Comparison of ENCODE assay signal across 9 mouse cellular contexts in genomic region chr5:35563449-35563848, GRCm38 (mm10). TPM values are rescaled to one million over a fixed set of nuclear protein-coding genes. Genes with fewer than 3 reads are reported as not detected.
A peak's percentile ranks its signal among the peaks of the same experiment; 100 is the strongest.
DNase-seq lines count a peak whose midpoint lies in the region; ATAC-seq lines count a peak whose summit lies in the region.
"Had no signal": no experiment of that assay in that cellular context is flagged by ENCODE, and none has a peak within 500 bp of the region (broad histone marks: within the 10 kb centered on the region; RNA-seq: fewer than 3 reads in every experiment).

No protein-coding gene starts in this region.

- peaks cover 27% of the 10 kb centered on the region for H3K36me3 ChIP-seq in heart, embryonic 11.5 days (ENCODE audit: control insufficient read depth, insufficient read depth, low read length)
- peaks cover 90% of the 10 kb centered on the region for H3K36me3 ChIP-seq in forebrain, embryonic 12.5 days (replicated peaks)
- peaks cover 89% of the 10 kb centered on the region for H3K36me3 ChIP-seq in midbrain, embryonic 14.5 days (ENCODE audit: control insufficient read depth, insufficient read depth, low read length)
- peaks cover 49% of the 10 kb centered on the region for H3K36me3 ChIP-seq in stomach, embryonic 14.5 days (ENCODE audit: control insufficient read depth, insufficient read depth, low read length)

- DNase-seq in heart, adult 11 months, result peak; percentile 94
- peak; percentile 77 for DNase-seq in brain, adult 2 months (ENCODE audit: low read depth, low spot score)
- peak; percentile 78 to 87 for DNase-seq in left cerebral cortex, postnatal 14 days (ENCODE audit: low spot score in 2 of 2)
- DNase-seq in midbrain, embryonic 14.5 days, result peak; percentile 80

- H3K9ac ChIP-seq in heart, embryonic 11.5 days (ENCODE audit: low read depth, low read length), result no peak overlapping the region
- no peak overlapping the region for H3K9ac ChIP-seq in forebrain, embryonic 12.5 days
- H3K9ac ChIP-seq in midbrain, embryonic 14.5 days (replicated peaks; ENCODE audit: low read length), result no peak overlapping the region
- H3K9ac ChIP-seq in stomach, embryonic 14.5 days (replicated peaks; ENCODE audit: low read depth, low read length), result no peak overlapping the region
- H3K9ac ChIP-seq: limb, embryonic 15.5 days had no signal

- H3K9me3 ChIP-seq in heart, embryonic 11.5 days (replicated peaks; ENCODE audit: control insufficient read depth, low read length), result no peaks in the 10 kb centered on the region
- no peaks in the 10 kb centered on the region for H3K9me3 ChIP-seq in forebrain, embryonic 12.5 days
- no peaks in the 10 kb centered on the region for H3K9me3 ChIP-seq in midbrain, embryonic 14.5 days (ENCODE audit: control insufficient read depth, low read length)
- H3K9me3 ChIP-seq in stomach, embryonic 14.5 days (ENCODE audit: control insufficient read depth, low read depth, low read length), result no peaks in the 10 kb centered on the region
- H3K9me3 ChIP-seq: limb, embryonic 15.5 days had no signal

- no peaks in the 10 kb centered on the region for H3K27me3 ChIP-seq in heart, embryonic 11.5 days (ENCODE audit: control insufficient read depth, insufficient read depth, low read length)
- no peaks in the 10 kb centered on the region for H3K27me3 ChIP-seq in forebrain, embryonic 12.5 days
- H3K27me3 ChIP-seq in midbrain, embryonic 14.5 days (ENCODE audit: control insufficient read depth, insufficient read depth, low read length), result no peaks in the 10 kb centered on the region
- H3K27me3 ChIP-seq in stomach, embryonic 14.5 days (ENCODE audit: control insufficient read depth, insufficient read depth, low read length), result no peaks in the 10 kb centered on the region
- H3K27me3 ChIP-seq: limb, embryonic 15.5 days had no signal

- intact Hi-C loops in left cerebral cortex, postnatal 14 days (cut with DNase I), result loop anchor here (2.0 kb wide), 1 partner anchor 41 kb away; no protein-coding TSS in a partner anchor

- H3K4me2 ChIP-seq in heart, embryonic 11.5 days, result no peak overlapping the region
- no peak overlapping the region for H3K4me2 ChIP-seq in forebrain, embryonic 12.5 days
- H3K4me2 ChIP-seq in midbrain, embryonic 14.5 days (ENCODE audit: low read length), result no peak overlapping the region
- no peak overlapping the region for H3K4me2 ChIP-seq in stomach, embryonic 14.5 days (replicated peaks; ENCODE audit: low read depth, low read length)
- H3K4me2 ChIP-seq: limb, embryonic 15.5 days had no signal

- no peak overlapping the region for H3K27ac ChIP-seq in heart, embryonic 11.5 days (ENCODE audit: low read depth, low read length)
- no peak overlapping the region for H3K27ac ChIP-seq in forebrain, embryonic 12.5 days
- H3K27ac ChIP-seq in midbrain, embryonic 14.5 days (replicated peaks; ENCODE audit: low read depth, low read length), result no peak overlapping the region
- no peak overlapping the region for H3K27ac ChIP-seq in stomach, embryonic 14.5 days (ENCODE audit: low read length)
- H3K27ac ChIP-seq: limb, embryonic 15.5 days had no signal

- peaks cover 16% of the 10 kb centered on the region for H3K4me1 ChIP-seq in heart, embryonic 11.5 days (ENCODE audit: control insufficient read depth, insufficient read depth, low read length)
- H3K4me1 ChIP-seq in forebrain, embryonic 12.5 days, result no peaks in the 10 kb centered on the region
- no peaks in the 10 kb centered on the region for H3K4me1 ChIP-seq in midbrain, embryonic 14.5 days (ENCODE audit: control insufficient read depth, insufficient read depth, low read length)
- no peaks in the 10 kb centered on the region for H3K4me1 ChIP-seq in stomach, embryonic 14.5 days (ENCODE audit: control insufficient read depth, insufficient read depth, low read length)

- H3K4me3 ChIP-seq in heart, embryonic 11.5 days (ENCODE audit: low read depth, low read length), result no peak overlapping the region
- H3K4me3 ChIP-seq in forebrain, embryonic 12.5 days (replicated peaks), result no peak overlapping the region
- no peak overlapping the region for H3K4me3 ChIP-seq in midbrain, embryonic 14.5 days (replicated peaks; ENCODE audit: low read depth, low read length)
- H3K4me3 ChIP-seq in stomach, embryonic 14.5 days (ENCODE audit: low read depth, low read length), result no peak overlapping the region
- H3K4me3 ChIP-seq: limb, embryonic 15.5 days had no signal

- WGBS in heart, embryonic 11.5 days (ENCODE audit: insufficient replicate concordance), result 9% methylated on average over 1 of the region's 1 CpGs
- 0% methylated on average over 1 of the region's 1 CpGs for WGBS in forebrain, embryonic 12.5 days
- 0% methylated on average over 1 of the region's 1 CpGs for WGBS in midbrain, embryonic 14.5 days
- WGBS in stomach, embryonic 14.5 days, result 0% methylated on average over 1 of the region's 1 CpGs

- no peak for ATAC-seq in heart, embryonic 11.5 days (replicated peaks; ENCODE audit: insufficient number of reproducible peaks, low FRiP score, low TSS enrichment)
- 0 out of 2 replicates have a peak, but pooled peaks have one; percentile 44 for ATAC-seq in forebrain, embryonic 12.5 days (ENCODE audit: low FRiP score)
- peak; percentile 52 to 64; a peak in 3 of 4 replicates for ATAC-seq in hematopoietic stem cell, adult 5-6 weeks (replicated peaks in 1 of 2; ENCODE audit: insufficient read depth in 1 of 2, low FRiP score in 2 of 2, low TSS enrichment in 1 of 2, low read depth in 1 of 2, poor library complexity in 2 of 2, severe bottlenecking in 2 of 2)
- no peak for ATAC-seq in midbrain, embryonic 14.5 days (ENCODE audit: low FRiP score, low TSS enrichment)
- ATAC-seq in stomach, embryonic 14.5 days (ENCODE audit: insufficient number of reproducible peaks, insufficient read depth, low FRiP score, low read depth), result 0 out of 2 replicates have a peak, but pooled peaks have one; percentile 62

RNA-seq across cellular contexts. Expression of gene Trmt44, which starts 11.4 kb away (rescaled TPM):
- 4.6 and 4.9 TPM in 2 replicates for polyA plus RNA-seq in heart, embryonic 11.5 days (2014; fragmentation: Nextera tagmentation; extraction: Ambion mirVana)
- polyA plus RNA-seq in forebrain, embryonic 12.5 days (2016; fragmentation: Nextera tagmentation; extraction: Ambion mirVana), result 9.8 and 11.1 TPM in 2 replicates
- total RNA-seq in hematopoietic stem cell, adult 5-6 weeks (2017), result 4.4 and 14.6 TPM in 2 replicates
- 1 to 10 TPM; 6.9 to 7.4 TPM for total RNA-seq in left cerebral cortex, postnatal 14 days (2021)
- polyA plus RNA-seq in midbrain, embryonic 14.5 days (2014; fragmentation: Nextera tagmentation; extraction: Ambion mirVana), result 7.3 and 7.4 TPM in 2 replicates
- 8.7 and 8.9 TPM in 2 replicates for polyA plus RNA-seq in stomach, embryonic 14.5 days (2014; fragmentation: Nextera tagmentation; extraction: Ambion mirVana)

RNA-seq across cellular contexts. Expression of gene Acox3, which starts 19.4 kb away (rescaled TPM):
- 10.5 and 11.4 TPM in 2 replicates for polyA plus RNA-seq in heart, embryonic 11.5 days (2014; fragmentation: Nextera tagmentation; extraction: Ambion mirVana)
- 15.6 and 17.6 TPM in 2 replicates for polyA plus RNA-seq in forebrain, embryonic 12.5 days (2016; fragmentation: Nextera tagmentation; extraction: Ambion mirVana)
- total RNA-seq in hematopoietic stem cell, adult 5-6 weeks (2017), result 16.3 and 24.4 TPM in 2 replicates
- total RNA-seq in left cerebral cortex, postnatal 14 days (2021), result 10 to 100 TPM; 24.8 to 29.5 TPM
- 15.3 and 19.0 TPM in 2 replicates for polyA plus RNA-seq in midbrain, embryonic 14.5 days (2014; fragmentation: Nextera tagmentation; extraction: Ambion mirVana)
- polyA plus RNA-seq in stomach, embryonic 14.5 days (2014; fragmentation: Nextera tagmentation; extraction: Ambion mirVana), result 13.9 and 18.3 TPM in 2 replicates

RNA-seq across cellular contexts. Expression of gene Cpz, which starts 38.0 kb away (rescaled TPM):
- polyA plus RNA-seq in heart, embryonic 11.5 days (2014; fragmentation: Nextera tagmentation; extraction: Ambion mirVana), result 4.5 and 5.9 TPM in 2 replicates
- polyA plus RNA-seq in forebrain, embryonic 12.5 days (2016; fragmentation: Nextera tagmentation; extraction: Ambion mirVana), result 1.7 and 3.0 TPM in 2 replicates
- total RNA-seq in hematopoietic stem cell, adult 5-6 weeks (2017), result not detected in 2 replicates
- 1 to 10 TPM; 2.1 TPM for total RNA-seq in left cerebral cortex, postnatal 14 days (2021)
- polyA plus RNA-seq in midbrain, embryonic 14.5 days (2014; fragmentation: Nextera tagmentation; extraction: Ambion mirVana), result 0.79 TPM in 1 of 2 replicates, not detected in the other
- 4.8 and 6.6 TPM in 2 replicates for polyA plus RNA-seq in stomach, embryonic 14.5 days (2014; fragmentation: Nextera tagmentation; extraction: Ambion mirVana)

Comparison
In these comparisons a context has a peak if more than half of its experiments do, and no peak if none do; other contexts are left out.
1. ATAC-seq: peak in forebrain, embryonic 12.5 days (single experiment), hematopoietic stem cell, adult 5-6 weeks (2 of 2) and stomach, embryonic 14.5 days (single experiment); none in heart, embryonic 11.5 days (single experiment) and midbrain, embryonic 14.5 days (single experiment).
2. Peak in every context shown above with its lines, with median percentiles within 50 percentile points of each other: DNase-seq.